Mouse (Mus musculus) cerebral cortex, adult 2 months (tissue): Measurements from ENCODE around the gene Clec2e.

ENCODE experiments used
- WGBS: fragments of 180-500 bp; shearing (Covaris S2); methylation state at CpG from one replicate; pipeline ENCODE4 v1.1.7; 2018; 5-methylcytosine and 5-hydroxymethylcytosine counted together

The Clec2e gene

DNA sequence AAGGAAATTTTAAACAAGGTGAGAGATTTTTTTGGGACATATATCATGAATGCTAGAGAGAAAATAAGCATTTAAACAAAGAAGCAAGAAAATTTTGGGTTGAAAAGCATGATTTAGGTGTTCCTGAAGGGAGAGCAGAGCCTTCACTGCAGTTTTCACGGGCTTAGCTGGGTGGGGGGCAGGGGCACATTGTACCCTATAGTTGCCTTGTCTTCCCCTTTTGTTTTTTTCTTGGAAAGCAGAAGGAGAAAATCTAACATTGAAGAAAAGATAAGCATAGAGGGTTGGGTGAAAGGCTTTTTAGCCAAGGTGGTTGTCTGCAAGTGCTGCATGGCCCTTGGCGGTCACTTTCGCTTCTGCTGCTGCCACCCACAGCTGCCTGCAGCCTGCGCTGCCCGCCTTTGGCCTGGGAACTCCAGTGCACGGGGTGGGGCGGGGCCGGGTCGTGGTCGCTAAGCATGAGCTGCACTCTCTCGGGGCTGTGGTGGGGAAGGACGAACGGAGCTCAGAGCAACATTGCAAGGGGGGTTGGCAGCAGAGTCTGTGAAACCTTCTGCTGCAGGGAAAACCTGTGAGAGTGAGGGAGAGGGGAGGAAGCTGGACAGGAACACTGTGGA lies 51.7 kb downstream of the Clec2e start:
- 4% methylated on average over 13 of the region's 13 CpGs for WGBS

DNA sequence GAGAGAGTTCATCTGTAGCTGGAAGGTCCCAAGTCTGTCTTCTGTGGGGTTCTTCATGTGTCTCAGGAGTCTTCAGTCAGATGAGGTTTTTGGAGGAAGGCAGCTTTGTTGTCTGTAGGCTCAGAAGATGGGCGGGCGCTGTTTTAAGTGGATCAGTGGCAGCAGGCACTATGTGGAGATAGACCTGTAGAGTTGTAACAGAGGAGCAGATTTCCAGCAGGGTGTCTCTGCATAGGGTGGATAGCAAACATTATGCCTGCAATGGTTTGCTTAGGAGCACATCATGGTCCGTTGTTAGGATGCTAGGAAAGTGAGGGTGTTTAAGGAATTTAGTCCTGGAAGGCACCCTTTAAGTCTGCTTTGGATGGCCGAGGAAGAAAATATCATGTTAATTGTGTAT lies 52.3 kb downstream of the Clec2e start:
- 68% methylated on average over 4 of the region's 4 CpGs for WGBS

DNA sequence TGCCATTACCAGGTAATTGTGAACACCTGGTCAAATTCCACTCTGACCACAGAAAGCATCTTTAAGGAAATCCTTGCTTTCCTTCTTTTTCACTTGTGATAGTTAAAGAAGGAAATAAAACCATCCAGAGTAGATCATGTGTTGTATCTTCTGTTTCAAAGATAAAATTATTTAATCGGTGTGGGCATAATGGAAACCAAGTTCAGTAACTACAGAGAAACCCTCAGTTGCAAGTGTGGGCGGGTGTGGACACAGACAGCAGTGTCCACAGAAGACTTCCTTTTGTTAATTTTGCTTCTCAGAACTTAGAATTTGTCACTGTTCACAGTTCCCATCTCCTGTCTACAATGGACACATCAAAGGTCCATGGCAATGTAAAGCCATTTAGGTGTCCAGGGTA lies 55.1 kb downstream of the Clec2e start, which contains the start of gene Klrb1f:
Gene Klrb1f, plus strand, starts transcription at position 301 of the 400 bp plus-strand sequence.
- 83% methylated on average over 2 of the region's 2 CpGs for WGBS
